Mouse (Mus musculus): ENCODE data around the gene Lst1.

- TF ChIP-seq CTCF (IDR thresholded peaks at IDR 0.05; ENCODE audit: extremely low read depth, insufficient read depth, low read length) (no peak), POLR2A (IDR thresholded peaks at IDR 0.05; ENCODE audit: extremely low read depth, insufficient read depth, low read length) (no peak)
Measured at GRCm38 (mm10) chr17:35161421-35161820, 26.8 kb downstream of the Lst1 start.

Data from cortical plate, adult 2 months (tissue).